Mouse (Mus musculus) cortical plate, adult 2 months (tissue): Measurements from ENCODE around the gene Pigk.

Source experiments
- CTCF ChIP-seq: fragments of 200-500 bp; IDR thresholded peaks from 2 replicates; pipeline ENCODE4 v1.5.1; 2011; ENCODE audit warnings: mild to moderate bottlenecking, control low read depth, low read length; ENCODE audit not compliant: insufficient read depth; ENCODE audit errors: extremely low read depth
- POLR2A ChIP-seq: fragments of 200-500 bp; IDR thresholded peaks from 2 replicates; pipeline ENCODE4 v1.6.1; 2011; ENCODE audit warnings: mild to moderate bottlenecking, low read length, control low read depth; ENCODE audit not compliant: insufficient read depth; ENCODE audit errors: extremely low read depth

GRCm38 (mm10) chr3:152956771-152957170 is 242.9 kb downstream of the Pigk start:
- TF ChIP-seq POLR2A (no peak), CTCF (no peak)
